Mouse (Mus musculus) heart, adult 18-20 months (tissue): Measurements from ENCODE around the gene Ahctf1. TPM values are rescaled to one million over a fixed set of nuclear protein-coding genes. Genes with fewer than 3 reads are reported as not detected.
A peak's percentile ranks its signal among the peaks of the same experiment; 100 is the strongest.

Experiments
- DNase-seq, 2 experiments: peaks; one replicate each; pipeline ENCODE4 v3.0.0; 2021 to 2022; ENCODE audit warnings: mixed read lengths in 1 of 2
- total RNA-seq, 2 experiments: library from RNA; stranded (reverse); gene quantifications; 2 replicates each; pipeline ENCODE4 v1.2.3; 2021

Gene Ahctf1
- total RNA-seq, 2 experiments from 2014 or later: 14.6 to 19.1 TPM

DNA sequence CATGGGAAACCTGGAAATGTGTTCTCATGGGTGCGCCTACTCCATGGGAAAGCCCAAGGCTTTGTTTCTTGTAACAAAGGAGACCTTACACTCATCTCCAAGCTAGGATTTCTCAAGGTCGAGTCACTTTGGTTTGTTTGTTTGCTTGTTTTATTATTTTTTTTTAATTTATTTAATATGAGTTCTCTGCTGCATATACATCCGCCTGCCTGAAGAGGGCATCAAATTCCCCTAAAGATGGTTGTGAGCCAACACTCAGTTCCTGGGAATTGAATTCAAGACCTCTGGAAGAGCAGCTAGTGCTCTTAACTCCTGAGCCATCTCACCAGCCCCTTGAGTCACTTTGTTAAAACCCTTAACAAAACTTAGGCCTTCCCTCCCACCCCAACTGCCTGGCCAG lies 90.1 kb downstream of the Ahctf1 start:
- no peak for DNase-seq

GRCm38 (mm10) chr1:179712658-179713057 lies 90.8 kb downstream of the Ahctf1 start:
- DNase-seq: no peak

- no peak for DNase-seq
Measured at GRCm38 (mm10) chr1:179710739-179711138, 92.7 kb downstream of the Ahctf1 start.

DNA sequence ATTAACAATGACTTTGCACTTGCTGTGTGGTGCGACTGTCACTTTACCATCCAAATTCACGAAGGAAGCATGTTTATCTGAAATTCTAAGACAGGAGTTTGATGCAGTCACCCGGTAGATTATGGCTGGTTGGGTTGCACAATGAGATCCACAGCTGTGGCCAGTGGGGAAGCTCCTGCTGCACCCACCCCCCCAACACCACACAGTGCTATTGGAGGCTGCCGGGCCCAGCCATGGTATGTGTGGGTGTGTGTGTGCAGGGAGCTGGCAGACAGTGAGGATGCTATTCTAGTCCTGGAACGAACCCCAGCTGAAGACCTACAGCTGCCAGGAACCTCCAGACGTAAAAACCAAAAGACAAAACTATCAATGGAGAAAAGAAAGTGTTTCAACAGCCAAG lies 94.1 kb downstream of the Ahctf1 start:
- DNase-seq: peak; percentile 48 to 65

DNA sequence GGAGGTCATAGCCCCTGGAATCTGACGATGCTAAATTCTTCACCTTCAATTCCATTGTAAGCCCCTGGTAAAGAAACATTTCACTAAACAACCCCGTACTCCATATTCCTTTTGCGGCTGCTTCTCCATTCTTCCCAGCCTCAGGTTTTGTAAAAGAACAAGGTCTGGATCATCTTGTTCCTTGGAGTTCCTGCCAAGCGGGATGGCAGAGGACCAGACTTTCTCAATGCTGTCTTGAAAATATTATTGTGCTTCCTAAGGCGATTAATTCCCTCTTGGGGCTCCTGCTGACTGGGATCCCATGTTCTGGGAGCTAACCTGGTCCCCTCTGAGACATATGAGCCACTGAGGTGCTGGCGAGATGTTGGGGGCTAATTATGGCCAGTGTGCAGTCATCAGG lies 98.3 kb downstream of the Ahctf1 start:
- peak in 1 of 2 experiments; percentile 17 for DNase-seq

DNA sequence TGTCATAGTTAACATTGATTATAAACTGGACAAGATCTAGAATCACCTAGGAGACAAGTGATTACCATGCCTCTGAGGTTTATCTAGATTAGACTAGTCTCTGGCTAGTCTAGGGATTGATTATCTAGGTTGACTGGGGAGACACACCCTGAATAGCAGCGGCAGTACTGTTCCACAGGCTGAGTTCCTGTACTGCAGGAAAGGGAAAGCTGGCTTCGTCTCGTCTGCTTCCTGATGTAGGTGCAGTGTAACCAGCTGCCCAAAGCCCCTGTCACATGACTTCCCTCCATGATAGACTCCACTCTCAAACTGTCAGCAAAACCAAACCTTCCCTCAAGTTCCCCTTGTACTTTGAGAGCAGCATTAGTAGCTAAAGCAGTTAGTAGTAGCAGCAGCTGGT lies 99.3 kb downstream of the Ahctf1 start:
- no peak for DNase-seq

Other genes starting within 250 kb of the Ahctf1 start
- gene Sccpdh, start 135.5 kb downstream of the Ahctf1 start, total RNA-seq: 10 to 100 TPM; 53.2 to 62.1 TPM
- gene Kif28, start 58.4 kb downstream of the Ahctf1 start, total RNA-seq: under 1 TPM; 0.35 to 0.49 TPM
- gene Gm10518, start 304 bp downstream of the Ahctf1 start, total RNA-seq: not detected
- 10 to 100 TPM; 41.7 to 43.2 TPM for gene Cdc42bpa, start 156.8 kb upstream of the Ahctf1 start, total RNA-seq